Mouse (Mus musculus): ENCODE measurements around the gene Smco4. TPM values are rescaled to one million over a fixed set of nuclear protein-coding genes. Genes with fewer than 3 reads are reported as not detected.

Gene Smco4
- polyA plus RNA-seq (2012; rRNA removed), result 4.0 and 4.2 TPM in 2 replicates

- TF ChIP-seq CTCF (IDR thresholded peaks at IDR 0.05; ENCODE audit: extremely low read depth, insufficient read depth, low read length) (no peak), POLR2A (IDR thresholded peaks at IDR 0.05; ENCODE audit: extremely low read depth, insufficient read depth, low read length) (no peak)
- H3K4me1 ChIP-seq (ENCODE audit: control insufficient read depth, insufficient read depth, low read length), result no peaks in the 10 kb centered on the region
- no peak within 1 kb of the TSS for H3K27ac ChIP-seq (ENCODE audit: insufficient read depth, low read length)
- H3K4me3 ChIP-seq (ENCODE audit: insufficient read depth, low read length), result peak within 1 kb of the TSS; percentile 43
Observed at GRCm38 (mm10) chr9:15493235-15493924, at the start of gene Smco4. TSS of gene Smco4 (plus strand) at chr9:15493432.

DNA sequence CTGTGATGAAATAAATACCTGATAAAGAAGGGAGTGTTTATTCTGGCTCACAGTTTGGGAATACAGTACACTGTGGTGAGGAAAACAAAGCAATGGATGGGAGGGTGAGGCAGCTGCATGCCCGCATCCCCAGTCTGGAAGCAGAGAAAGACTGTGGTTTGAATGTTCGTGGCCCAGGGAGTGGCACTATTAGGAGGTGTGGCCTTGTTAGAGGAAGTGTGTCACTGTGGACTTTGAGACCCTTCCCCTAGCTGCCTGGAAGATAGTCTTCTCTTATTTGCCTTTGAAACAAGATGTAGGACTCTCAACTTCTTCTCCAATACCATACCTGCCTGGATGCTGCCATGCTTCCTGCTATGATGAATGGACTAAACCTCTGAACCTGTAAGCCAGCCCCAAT is 45.8 kb upstream of the Smco4 start:
- no peaks in the 10 kb centered on the region for H3K4me1 ChIP-seq (ENCODE audit: control insufficient read depth, insufficient read depth, low read length)
- H3K4me3 ChIP-seq (ENCODE audit: insufficient read depth, low read length), result no peak overlapping the region
- no peak overlapping the region for H3K27ac ChIP-seq (ENCODE audit: insufficient read depth, low read length)
- TF ChIP-seq POLR2A (IDR thresholded peaks at IDR 0.05; ENCODE audit: extremely low read depth, insufficient read depth, low read length) (no peak), CTCF (IDR thresholded peaks at IDR 0.05; ENCODE audit: extremely low read depth, insufficient read depth, low read length) (no peak)

DNA sequence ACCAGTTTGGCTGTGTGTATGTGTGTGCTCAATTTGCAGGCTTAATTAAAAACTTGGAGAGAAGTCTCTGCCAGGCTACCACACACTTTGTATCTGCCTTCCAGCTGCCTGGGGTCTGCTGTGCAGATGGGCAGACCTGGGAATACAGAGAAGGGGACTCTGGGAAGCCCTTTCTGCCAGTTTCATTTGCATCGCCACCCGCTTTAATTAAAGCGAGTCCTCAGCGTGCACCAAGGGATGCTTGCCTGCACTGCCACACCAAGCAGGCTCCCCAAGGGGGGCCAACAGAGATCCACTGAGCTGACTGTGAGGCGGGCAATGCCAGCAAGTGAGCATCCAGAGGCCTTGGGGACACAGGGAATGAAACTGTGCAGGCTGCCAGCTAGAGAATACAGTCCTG is 42.3 kb upstream of the Smco4 start:
- Histone ChIP-seq H3K27ac (ENCODE audit: insufficient read depth, low read length) (no peak overlapping the region), H3K4me1 (ENCODE audit: control insufficient read depth, insufficient read depth, low read length) (no peaks in the 10 kb centered on the region), H3K4me3 (ENCODE audit: insufficient read depth, low read length) (no peak overlapping the region)
- TF ChIP-seq CTCF (IDR thresholded peaks at IDR 0.05; ENCODE audit: extremely low read depth, insufficient read depth, low read length) (no peak), POLR2A (IDR thresholded peaks at IDR 0.05; ENCODE audit: extremely low read depth, insufficient read depth, low read length) (no peak)

DNA sequence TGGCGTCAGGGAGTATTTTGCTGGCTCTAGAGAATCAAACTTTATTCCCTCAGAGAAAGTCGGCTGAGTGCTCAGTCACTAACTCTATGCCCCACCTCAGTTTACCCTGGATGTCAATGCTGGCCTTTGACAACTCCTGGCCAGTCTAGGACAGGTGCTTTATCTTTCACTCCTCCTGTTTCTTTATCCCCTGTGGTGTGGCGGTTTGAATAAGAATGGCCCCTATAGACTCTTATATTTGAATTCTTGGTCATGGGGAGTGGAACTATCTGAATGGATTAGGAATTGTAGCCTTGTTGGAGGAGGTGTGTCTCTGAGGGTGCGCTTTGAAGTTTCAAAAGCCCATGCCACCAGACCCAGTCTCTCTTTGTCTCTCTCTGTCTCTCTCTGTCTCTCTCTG is 21.0 kb upstream of the Smco4 start:
- no peak overlapping the region for H3K4me3 ChIP-seq (ENCODE audit: insufficient read depth, low read length)
- H3K4me1 ChIP-seq (ENCODE audit: control insufficient read depth, insufficient read depth, low read length), result no peaks in the 10 kb centered on the region
- no peak for TF ChIP-seq CTCF (IDR thresholded peaks at IDR 0.05; ENCODE audit: extremely low read depth, insufficient read depth, low read length)
- no peak for TF ChIP-seq POLR2A (IDR thresholded peaks at IDR 0.05; ENCODE audit: extremely low read depth, insufficient read depth, low read length)

GRCm38 (mm10) chr9:15473206-15473605 is 20.0 kb upstream of the Smco4 start:
- Histone ChIP-seq H3K4me1 (ENCODE audit: control insufficient read depth, insufficient read depth, low read length) (no peaks in the 10 kb centered on the region), H3K4me3 (ENCODE audit: insufficient read depth, low read length) (no peak overlapping the region), H3K27ac (ENCODE audit: insufficient read depth, low read length) (no peak overlapping the region)
- TF ChIP-seq CTCF (IDR thresholded peaks at IDR 0.05; ENCODE audit: extremely low read depth, insufficient read depth, low read length), result no peak
- no peak for TF ChIP-seq POLR2A (IDR thresholded peaks at IDR 0.05; ENCODE audit: extremely low read depth, insufficient read depth, low read length)

More for the DNA sequence above, 21.0 kb upstream of the Smco4 start:
- no peak overlapping the region for H3K27ac ChIP-seq (ENCODE audit: insufficient read depth, low read length)

DNA sequence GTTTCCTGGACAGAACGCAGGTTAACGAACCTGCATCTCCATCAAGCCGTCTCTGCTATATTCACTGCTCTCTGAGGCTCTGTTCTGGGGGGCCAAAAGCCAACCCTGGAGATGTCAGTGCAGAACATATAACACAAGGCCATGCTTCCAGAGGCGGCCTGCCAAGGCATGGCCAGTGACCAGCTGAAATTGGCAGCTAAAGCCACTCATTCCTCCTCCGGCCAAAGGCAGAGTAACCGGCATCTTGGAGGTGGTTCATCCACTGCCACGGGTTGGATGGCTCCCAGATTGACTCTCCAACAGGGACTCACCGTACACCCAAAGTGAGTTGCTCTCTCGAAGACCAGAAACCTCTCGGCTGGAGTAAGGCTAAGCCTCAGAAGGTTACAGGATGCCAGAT is 15.7 kb upstream of the Smco4 start:
- TF ChIP-seq CTCF (IDR thresholded peaks at IDR 0.05; ENCODE audit: extremely low read depth, insufficient read depth, low read length) (no peak), POLR2A (IDR thresholded peaks at IDR 0.05; ENCODE audit: extremely low read depth, insufficient read depth, low read length) (no peak)

GRCm38 (mm10) chr9:15487682-15488424 is 5.4 kb upstream of the Smco4 start:
- no peak overlapping the region for H3K27ac ChIP-seq (ENCODE audit: insufficient read depth, low read length)
- H3K4me3 ChIP-seq (ENCODE audit: insufficient read depth, low read length), result no peak overlapping the region
- no peaks in the 10 kb centered on the region for H3K4me1 ChIP-seq (ENCODE audit: control insufficient read depth, insufficient read depth, low read length)
- no peak for TF ChIP-seq POLR2A (IDR thresholded peaks at IDR 0.05; ENCODE audit: extremely low read depth, insufficient read depth, low read length)

More for the DNA sequence above, 15.7 kb upstream of the Smco4 start:
- H3K27ac ChIP-seq (ENCODE audit: insufficient read depth, low read length), result no peak overlapping the region
- no peaks in the 10 kb centered on the region for H3K4me1 ChIP-seq (ENCODE audit: control insufficient read depth, insufficient read depth, low read length)
- no peak overlapping the region for H3K4me3 ChIP-seq (ENCODE audit: insufficient read depth, low read length)

GRCm38 (mm10) chr9:15489293-15489692 is 3.9 kb upstream of the Smco4 start:
- no peak overlapping the region for H3K27ac ChIP-seq (ENCODE audit: insufficient read depth, low read length)
- TF ChIP-seq CTCF (IDR thresholded peaks at IDR 0.05; ENCODE audit: extremely low read depth, insufficient read depth, low read length) (no peak), POLR2A (IDR thresholded peaks at IDR 0.05; ENCODE audit: extremely low read depth, insufficient read depth, low read length) (no peak)
- H3K4me3 ChIP-seq (ENCODE audit: insufficient read depth, low read length), result no peak overlapping the region
- no peaks in the 10 kb centered on the region for H3K4me1 ChIP-seq (ENCODE audit: control insufficient read depth, insufficient read depth, low read length)

GRCm38 (mm10) chr9:15490331-15491100 is 2.7 kb upstream of the Smco4 start:
- Histone ChIP-seq H3K4me3 (ENCODE audit: insufficient read depth, low read length) (no peak overlapping the region), H3K4me1 (ENCODE audit: control insufficient read depth, insufficient read depth, low read length) (no peaks in the 10 kb centered on the region), H3K27ac (ENCODE audit: insufficient read depth, low read length) (no peak overlapping the region)
- TF ChIP-seq POLR2A (IDR thresholded peaks at IDR 0.05; ENCODE audit: extremely low read depth, insufficient read depth, low read length), result no peak
- TF ChIP-seq CTCF (IDR thresholded peaks at IDR 0.05; ENCODE audit: extremely low read depth, insufficient read depth, low read length), result no peak
